Mouse (Mus musculus) CH12.LX (cell line): ENCODE data around the gene Siae. TPM values are rescaled to one million over a fixed set of nuclear protein-coding genes. Genes with fewer than 3 reads are reported as not detected.

Experiments used
- DNase-seq: peaks from one replicate; pipeline ENCODE4 v3.0.0-alpha.2; 2013; ENCODE audit errors: extremely low read depth
- H3K27ac ChIP-seq: 2 replicates; pipeline ENCODE4 v1.5.1; 2012; ENCODE audit warnings: low read depth, mild to moderate bottlenecking, control low read depth, moderate library complexity; ENCODE audit not compliant: insufficient read depth
- H3K27me3 ChIP-seq: replicated peaks from 2 replicates; pipeline ENCODE3; 2012; ENCODE audit warnings: inconsistent platforms
- H3K36me3 ChIP-seq, 2 experiments: replicated peaks in 1 of 2; 2 replicates each; pipeline versions ENCODE3 to v1.6.1; 2012; ENCODE audit warnings: inconsistent platforms in 1 of 2, low read length in 1 of 2, mild to moderate bottlenecking in 1 of 2, mixed read lengths in 1 of 2, moderate library complexity in 1 of 2; ENCODE audit not compliant: control insufficient read depth in 1 of 2, insufficient read depth in 1 of 2
- H3K4me1 ChIP-seq, 2 experiments: 2 replicates each; pipeline ENCODE4 v1.6.1; 2012; ENCODE audit warnings: inconsistent platforms in 1 of 2, moderate library complexity in 1 of 2; ENCODE audit not compliant: insufficient read depth in 2 of 2, control insufficient read depth in 1 of 2
- H3K4me2 ChIP-seq: 2 replicates; pipeline ENCODE4 v1.6.1; 2012; ENCODE audit warnings: low read depth, mild to moderate bottlenecking, control low read depth; ENCODE audit not compliant: poor library complexity, insufficient read depth, severe bottlenecking
- H3K4me3 ChIP-seq, 3 experiments: fragments of 150-350 bp in 1 of 3; sonication (generic) in 1 of 3; replicated peaks in 1 of 3; 2 replicates each; pipeline versions ENCODE3 to v1.5.1; 2011 to 2012; ENCODE audit warnings: low read depth in 2 of 3, low read length in 2 of 3, mild to moderate bottlenecking in 2 of 3, moderate library complexity in 2 of 3, control low read depth in 1 of 3, improper control_type of control experiment in 1 of 3, inconsistent platforms in 1 of 3, mixed read lengths in 1 of 3; ENCODE audit not compliant: poor library complexity in 1 of 3
- H3K79me2 ChIP-seq: replicated peaks from 2 replicates; pipeline ENCODE4 v1.6.1; 2012; ENCODE audit warnings: mild to moderate bottlenecking, moderate library complexity; ENCODE audit not compliant: control insufficient read depth, poor library complexity, insufficient read depth, severe bottlenecking; ENCODE audit errors: extremely low read depth
- H3K9ac ChIP-seq: 2 replicates; pipeline ENCODE4 v1.6.1; 2012; ENCODE audit warnings: low read depth, mild to moderate bottlenecking, control low read depth, moderate library complexity; ENCODE audit not compliant: insufficient read depth
- H3K9me3 ChIP-seq: replicated peaks from 2 replicates; pipeline ENCODE3; 2012; ENCODE audit warnings: low read length, inconsistent platforms, mixed read lengths
- BHLHE40 ChIP-seq: IDR thresholded peaks from 2 replicates; pipeline ENCODE4 v1.6.1; 2011; ENCODE audit warnings: mild to moderate bottlenecking, low read depth, low read length, improper control_type of control experiment
- CHD2 ChIP-seq: IDR thresholded peaks from 2 replicates; pipeline ENCODE4 v1.6.1; 2011; ENCODE audit warnings: low read length, improper control_type of control experiment
- CTCF ChIP-seq, 2 experiments: IDR thresholded peaks in 1 of 2; conservative IDR thresholded peaks in 1 of 2; 2 replicates each; pipeline ENCODE4 v1.5.1; 2011 to 2012; ENCODE audit warnings: low read depth in 2 of 2, low read length in 2 of 2, improper control_type of control experiment in 1 of 2, inconsistent platforms in 1 of 2, mild to moderate bottlenecking in 1 of 2, moderate library complexity in 1 of 2
- E2F4 ChIP-seq: IDR thresholded peaks from 2 replicates; pipeline ENCODE4 v1.6.1; 2011; ENCODE audit warnings: low read depth, low read length, improper control_type of control experiment; ENCODE audit not compliant: insufficient replicate concordance
- EP300 ChIP-seq: IDR thresholded peaks from 2 replicates; pipeline ENCODE4 v1.6.1; 2011; ENCODE audit warnings: low read length, improper control_type of control experiment
- GABPA ChIP-seq: IDR thresholded peaks from 2 replicates; pipeline ENCODE4 v1.6.1; 2012; ENCODE audit warnings: low read depth, low read length, improper control_type of control experiment, inconsistent platforms; ENCODE audit not compliant: insufficient replicate concordance
- JUND ChIP-seq: conservative IDR thresholded peaks from 2 replicates; pipeline ENCODE4 v1.6.1; 2011; ENCODE audit warnings: low read depth, low read length, improper control_type of control experiment
- MAX ChIP-seq: IDR thresholded peaks from 2 replicates; pipeline ENCODE4 v1.6.1; 2011; ENCODE audit warnings: low read length, improper control_type of control experiment
- MAZ ChIP-seq: IDR thresholded peaks from 2 replicates; pipeline ENCODE4 v1.6.1; 2012; ENCODE audit warnings: low read depth, mild to moderate bottlenecking, inconsistent platforms, low read length, improper control_type of control experiment, moderate library complexity
- MEF2A ChIP-seq: IDR thresholded peaks from 2 replicates; pipeline ENCODE4 v1.6.1; 2014; ENCODE audit warnings: low read depth, mild to moderate bottlenecking, inconsistent platforms, low read length, improper control_type of control experiment, borderline replicate concordance
- MXI1 ChIP-seq: IDR thresholded peaks from 2 replicates; pipeline ENCODE4 v1.6.1; 2011; ENCODE audit warnings: mild to moderate bottlenecking, low read depth, low read length, improper control_type of control experiment
- MYC ChIP-seq: IDR thresholded peaks from 2 replicates; pipeline ENCODE4 v1.6.1; 2011; ENCODE audit warnings: low read depth, mild to moderate bottlenecking, improper control_type of control experiment, low read length
- NRF1 ChIP-seq: IDR thresholded peaks from 2 replicates; pipeline ENCODE4 v1.6.1; 2014; ENCODE audit warnings: low read depth, mild to moderate bottlenecking, inconsistent platforms, low read length, improper control_type of control experiment, moderate library complexity
- PAX5 ChIP-seq: IDR thresholded peaks from 2 replicates; pipeline ENCODE4 v1.6.1; 2012; ENCODE audit warnings: low read length, inconsistent platforms, mixed read lengths
- RAD21 ChIP-seq: IDR thresholded peaks from 2 replicates; pipeline ENCODE4 v1.6.1; 2011; ENCODE audit warnings: low read depth, mild to moderate bottlenecking, low read length, improper control_type of control experiment, moderate library complexity
- RCOR1 ChIP-seq: conservative IDR thresholded peaks from 2 replicates; pipeline ENCODE4 v1.6.1; 2012; ENCODE audit warnings: low read depth, mild to moderate bottlenecking, inconsistent platforms, low read length, improper control_type of control experiment
- SIN3A ChIP-seq: IDR thresholded peaks from 2 replicates; pipeline ENCODE4 v1.6.1; 2012; ENCODE audit warnings: low read length, improper control_type of control experiment, inconsistent platforms
- SMC3 ChIP-seq: IDR thresholded peaks from 2 replicates; pipeline ENCODE4 v1.6.1; 2011; ENCODE audit warnings: low read depth, low read length, improper control_type of control experiment
- TBP ChIP-seq: conservative IDR thresholded peaks from 2 replicates; pipeline ENCODE4 v1.6.1; 2011; ENCODE audit warnings: low read depth, low read length, improper control_type of control experiment
- TCF12 ChIP-seq: IDR thresholded peaks from 2 replicates; pipeline ENCODE4 v1.6.1; 2014; ENCODE audit warnings: low read depth, mild to moderate bottlenecking, inconsistent platforms, low read length, improper control_type of control experiment
- UBTF ChIP-seq: IDR thresholded peaks from 2 replicates; pipeline ENCODE4 v1.6.1; 2012; ENCODE audit warnings: low read depth, mild to moderate bottlenecking, inconsistent platforms, low read length, improper control_type of control experiment, moderate library complexity
- USF1 ChIP-seq: IDR thresholded peaks from 2 replicates; pipeline ENCODE4 v1.6.1; 2014; ENCODE audit warnings: low read depth, mild to moderate bottlenecking, inconsistent platforms, low read length, improper control_type of control experiment
- USF2 ChIP-seq: conservative IDR thresholded peaks from 2 replicates; pipeline ENCODE4 v1.6.1; 2011; ENCODE audit warnings: low read depth, low read length, improper control_type of control experiment
- ZKSCAN1 ChIP-seq: IDR thresholded peaks from 2 replicates; pipeline ENCODE4 v1.6.1; 2012; ENCODE audit warnings: low read depth, inconsistent platforms, low read length, improper control_type of control experiment, borderline replicate concordance
- ZMIZ1 ChIP-seq: IDR thresholded peaks from 2 replicates; pipeline ENCODE4 v1.6.1; 2012; ENCODE audit warnings: low read depth, mild to moderate bottlenecking, inconsistent platforms, low read length, improper control_type of control experiment
- ZNF384 ChIP-seq: IDR thresholded peaks from 2 replicates; pipeline ENCODE4 v1.6.1; 2012; ENCODE audit warnings: low read depth, low read length, improper control_type of control experiment, inconsistent platforms
- dilution Hi-C: fragments of 300-500 bp; cut with MboI; formaldehyde crosslinking; loops from 2 replicates; pipeline ENCODE4 v1.14.3; 2020; ENCODE audit warnings: low sequenced_read_pairs; ENCODE audit not compliant: extremely low pct_unique_long_range_greater_than_20kb, extremely low pct_ligation_motif_present
- in situ Hi-C: fragments of 300-500 bp; cut with MboI; formaldehyde crosslinking; loops from 3 replicates; pipeline ENCODE4 v1.14.3; 2019; ENCODE audit warnings: low sequenced_read_pairs, low pct_ligation_motif_present, low pct_unique_long_range_greater_than_20kb, mixed read lengths
- polyA plus RNA-seq: library from polyadenylated mRNA; unstranded; fragments of >175 nt; gene quantifications from 2 replicates; pipeline ENCODE4 v1.2.1, GENCODE M21; 2012; ENCODE audit warnings: low read depth; ENCODE audit not compliant: insufficient read length
- total RNA-seq, 2 experiments: library from RNA; depleted of rRNA; stranded (reverse); fragments of 300-350 nt in 1 of 2; fragments of >200 nt in 1 of 2; gene quantifications; 2 replicates each; pipeline ENCODE4 v1.2.3; 2012 to 2014

The Siae gene
- total and polyA plus RNA-seq, 3 experiments = 6.2 to 8.6 (median 7.9) TPM

GRCm38 (mm10) chr9:37675287-37675686, 119.8 kb downstream of the Siae start:
- Histone ChIP-seq H3K27ac (no peak overlapping the region), H3K79me2 (no peaks in the 10 kb centered on the region), H3K4me2 (no peak overlapping the region), H3K4me3 (no peak overlapping the region), H3K9ac (no peak overlapping the region), H3K27me3 (no peaks in the 10 kb centered on the region), H3K4me1 (no peaks in the 10 kb centered on the region), H3K36me3 (no peaks in the 10 kb centered on the region), H3K9me3 (peaks cover 3% of the 10 kb centered on the region)
- in situ Hi-C loops (loop anchor here (25.0 kb wide), 1 partner anchor 262 kb away; no protein-coding TSS in a partner anchor), dilution Hi-C loops (no loop called here)
- no peak for TF ChIP-seq MAZ
- TF ChIP-seq BHLHE40 = no peak
- TF ChIP-seq SIN3A = no peak
- TF ChIP-seq USF2 = no peak
- TF ChIP-seq E2F4 = no peak
- TF ChIP-seq CHD2 = no peak
- no peak for TF ChIP-seq TBP
- TF ChIP-seq PAX5 = no peak
- TF ChIP-seq MEF2A = no peak
- no peak for TF ChIP-seq MAX
- TF ChIP-seq JUND = no peak
- TF ChIP-seq GABPA = no peak
- no peak for TF ChIP-seq ZKSCAN1
- no peak for TF ChIP-seq ZMIZ1
- TF ChIP-seq MYC = no peak
- TF ChIP-seq UBTF = no peak
- no peak for TF ChIP-seq RAD21
- DNase-seq = no peak

GRCm38 (mm10) chr9:37681123-37681522, 125.6 kb downstream of the Siae start:
- dilution Hi-C loops = no loop called here
- H3K4me1 ChIP-seq = no peaks in the 10 kb centered on the region
- in situ Hi-C loops = loop anchor here (25.0 kb wide), 1 partner anchor 256 kb away; no protein-coding TSS in a partner anchor
- no peak overlapping the region for H3K4me3 ChIP-seq
- H3K9me3 ChIP-seq = no peaks in the 10 kb centered on the region
- no peaks in the 10 kb centered on the region for H3K36me3 ChIP-seq
- no peak overlapping the region for H3K9ac ChIP-seq
- no peak for TF ChIP-seq UBTF
- TF ChIP-seq ZNF384 = no peak
- TF ChIP-seq RCOR1 = no peak
- TF ChIP-seq MAX = no peak
- no peak for TF ChIP-seq SMC3
- TF ChIP-seq SIN3A = no peak
- no peak for TF ChIP-seq USF1
- TF ChIP-seq NRF1 = no peak
- no peak for TF ChIP-seq MXI1
- TF ChIP-seq CTCF (conservative IDR thresholded peaks at IDR 0.05 in 1 of 2, IDR thresholded peaks at IDR 0.05 in 1 of 2; ENCODE audit: low read depth in 2 of 2, low read length in 2 of 2) = no peak
- no peak for TF ChIP-seq EP300
- no peak for TF ChIP-seq TCF12
- TF ChIP-seq ZKSCAN1 = no peak
- no peak for TF ChIP-seq PAX5
- no peaks in the 10 kb centered on the region for H3K79me2 ChIP-seq
- H3K27ac ChIP-seq = no peak overlapping the region
- no peak overlapping the region for H3K4me2 ChIP-seq
- no peak for DNase-seq
- H3K27me3 ChIP-seq = no peaks in the 10 kb centered on the region
